Mouse (Mus musculus) thymus, postnatal 25 days (tissue): ENCODE data around the gene Gse1.
"Not testable (repeated sequence)": the region's sequence is repeated elsewhere in the genome, so short reads cannot be mapped to it uniquely, and the experiment has no call there.

ENCODE experiments used
- DNase-seq: peaks from one replicate; pipeline ENCODE4 v3.0.0; 2022

Gene Gse1

DNA sequence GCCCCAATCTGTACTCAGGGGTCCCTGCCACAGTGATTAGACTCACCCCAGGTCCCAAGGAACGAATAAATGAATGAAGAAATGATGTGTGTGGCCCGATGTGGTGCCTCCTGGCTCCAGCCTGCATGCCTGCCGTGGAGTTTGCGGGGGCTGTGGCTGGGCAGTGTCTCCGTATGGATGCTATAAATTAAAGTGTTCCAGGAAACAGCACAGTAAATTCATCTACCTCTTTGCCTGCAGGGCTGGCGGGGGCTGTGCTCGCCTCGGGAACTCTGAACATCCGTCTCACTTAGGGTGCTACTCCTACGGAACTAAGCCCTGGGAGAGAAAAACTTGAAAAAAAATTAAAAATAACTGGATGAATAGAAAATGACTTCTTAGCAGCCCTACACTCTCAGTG is 123.8 kb downstream of the Gse1 start:
- no peak for DNase-seq

DNA sequence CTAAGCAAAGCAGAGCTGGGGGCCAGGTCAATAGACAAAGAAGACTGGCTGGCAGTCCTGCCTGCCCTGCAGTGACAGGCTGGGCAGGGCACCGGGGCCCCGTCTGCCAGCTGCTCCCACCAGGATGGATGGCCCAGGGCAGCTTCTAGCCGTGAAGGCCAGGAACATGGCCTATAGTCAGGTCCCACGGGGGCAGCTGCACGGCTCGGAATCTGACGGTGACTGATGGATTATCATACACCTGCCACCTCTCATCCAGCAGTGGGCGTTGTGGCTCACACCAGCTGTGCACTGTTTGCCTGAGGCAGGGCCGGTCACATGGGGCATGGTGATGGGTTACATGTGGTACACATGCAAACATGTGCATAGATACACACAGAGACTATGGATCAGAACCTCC is 127.8 kb downstream of the Gse1 start:
- DNase-seq = no peak

GRCm38 (mm10) chr8:120357504-120357903 is 129.2 kb downstream of the Gse1 start:
- DNase-seq = no peak

- no peak for DNase-seq
These were observed 133.0 kb downstream of the Gse1 start for GRCm38 (mm10) chr8:120361301-120361700.

DNA sequence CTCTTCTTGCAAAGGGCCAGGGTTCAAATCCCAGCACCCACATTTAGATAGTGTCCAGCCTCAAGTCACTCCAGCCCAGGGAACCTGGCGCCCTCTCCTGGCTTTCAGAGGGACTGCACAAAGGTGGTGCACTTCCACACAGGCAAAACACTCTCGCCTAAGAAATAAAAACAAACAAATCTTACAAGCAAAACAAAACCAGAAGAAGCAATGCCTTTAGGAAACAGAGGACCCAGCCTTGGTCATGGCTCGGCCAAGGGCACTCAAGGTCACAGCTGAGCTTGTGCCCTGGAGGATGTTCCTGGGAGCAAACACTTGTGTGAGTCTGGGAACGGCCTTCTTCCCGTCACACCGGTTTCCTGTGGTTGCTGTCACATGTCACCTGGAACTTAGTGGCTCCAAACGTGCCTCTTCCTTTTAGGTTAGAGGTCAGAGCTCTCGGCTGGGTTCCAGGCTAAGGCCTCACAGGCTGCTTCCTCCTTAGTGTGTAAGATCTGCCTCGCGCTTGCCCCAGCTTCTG is 135.4 kb downstream of the Gse1 start:
- peak; percentile 50 for DNase-seq

GRCm38 (mm10) chr8:120364093-120364725 is 136.0 kb downstream of the Gse1 start:
- DNase-seq = peak; percentile 70

DNA sequence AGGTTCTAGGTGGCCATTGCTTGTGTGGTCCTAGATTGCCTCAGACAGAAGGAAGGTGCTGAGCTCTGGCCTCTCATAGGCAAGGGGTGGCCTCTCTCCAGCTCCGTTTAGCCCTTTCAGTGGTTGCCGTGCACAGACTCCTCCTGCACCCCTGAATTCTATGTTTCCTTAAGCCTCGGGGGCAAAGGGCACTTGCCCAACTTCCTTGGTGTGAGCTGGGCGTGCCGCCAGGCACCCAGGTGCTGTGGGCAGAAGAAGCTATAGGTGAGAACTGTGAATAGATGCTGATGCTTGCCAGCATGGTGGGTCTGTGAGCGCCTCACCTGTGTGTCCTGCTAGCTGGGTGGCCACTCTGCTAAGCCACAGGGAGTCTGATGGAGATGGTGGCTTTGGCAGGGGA is 138.6 kb downstream of the Gse1 start:
- no peak for DNase-seq

GRCm38 (mm10) chr8:120368191-120368590 is 139.9 kb downstream of the Gse1 start:
- DNase-seq = not testable (repeated sequence)

- peak; percentile 91 for DNase-seq
These were observed 140.8 kb downstream of the Gse1 start for GRCm38 (mm10) chr8:120368814-120369649.

DNA sequence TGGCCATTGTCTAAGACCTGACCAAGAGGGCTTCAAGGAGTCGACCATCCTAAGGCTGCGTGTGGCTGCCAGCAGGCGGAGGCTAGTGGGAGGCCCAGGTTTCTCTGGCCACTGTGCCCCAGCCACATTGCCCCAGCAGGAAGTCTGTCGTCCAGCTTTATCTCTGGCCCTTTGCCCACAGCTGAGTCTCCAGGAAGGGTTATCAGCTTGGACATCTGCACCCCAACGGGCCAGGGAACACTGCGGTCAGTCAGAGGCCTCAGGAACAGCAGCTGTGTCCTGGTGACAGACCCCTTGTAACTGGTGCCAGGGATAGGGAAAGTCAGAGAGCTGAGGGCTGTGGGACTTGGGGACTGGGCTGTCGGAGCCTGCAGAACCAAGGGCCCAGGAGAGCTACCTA is 141.7 kb downstream of the Gse1 start:
- no peak for DNase-seq

- no peak for DNase-seq
These were observed 142.2 kb downstream of the Gse1 start for GRCm38 (mm10) chr8:120370461-120370860.

- DNase-seq = no peak
These were observed 142.9 kb downstream of the Gse1 start for GRCm38 (mm10) chr8:120371146-120371545.

GRCm38 (mm10) chr8:120371725-120372457 is 143.6 kb downstream of the Gse1 start:
- no peak for DNase-seq

DNA sequence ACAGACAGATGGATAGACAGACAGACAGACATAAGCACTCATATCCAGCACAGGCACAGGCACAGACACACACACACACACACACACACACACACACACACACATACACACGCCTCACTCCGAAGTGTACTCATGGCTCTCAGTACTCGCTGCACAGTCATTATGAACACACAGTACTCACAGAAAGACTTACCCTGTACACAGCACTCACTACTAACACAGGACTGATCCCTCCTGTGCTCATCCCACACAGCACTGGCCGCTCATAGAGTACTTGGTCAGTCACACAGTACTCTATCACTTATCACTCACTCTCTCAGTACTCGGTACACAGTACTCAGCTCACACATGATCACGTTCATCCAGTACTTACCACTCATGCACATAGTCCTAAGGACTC is 144.4 kb downstream of the Gse1 start:
- no peak for DNase-seq

DNA sequence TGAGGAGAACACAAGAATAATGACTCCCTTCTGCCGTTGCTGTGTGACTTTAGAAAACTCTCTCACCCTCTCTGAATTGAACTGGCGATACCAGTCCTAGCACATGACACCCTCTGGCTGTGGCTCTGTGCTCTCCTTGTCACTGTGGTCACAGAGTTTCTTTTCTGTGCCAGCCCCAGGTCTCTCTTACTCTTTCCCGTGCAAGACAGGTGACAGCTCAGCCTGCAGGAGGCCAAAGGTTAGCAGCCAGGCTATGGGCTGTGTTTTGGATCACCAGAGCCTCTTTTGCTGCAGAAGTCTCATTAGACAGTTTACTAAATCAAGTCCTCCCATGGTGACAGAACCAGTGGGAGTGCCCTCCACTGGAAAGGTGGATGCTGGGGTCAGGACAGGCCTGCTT is 145.4 kb downstream of the Gse1 start:
- no peak for DNase-seq

DNA sequence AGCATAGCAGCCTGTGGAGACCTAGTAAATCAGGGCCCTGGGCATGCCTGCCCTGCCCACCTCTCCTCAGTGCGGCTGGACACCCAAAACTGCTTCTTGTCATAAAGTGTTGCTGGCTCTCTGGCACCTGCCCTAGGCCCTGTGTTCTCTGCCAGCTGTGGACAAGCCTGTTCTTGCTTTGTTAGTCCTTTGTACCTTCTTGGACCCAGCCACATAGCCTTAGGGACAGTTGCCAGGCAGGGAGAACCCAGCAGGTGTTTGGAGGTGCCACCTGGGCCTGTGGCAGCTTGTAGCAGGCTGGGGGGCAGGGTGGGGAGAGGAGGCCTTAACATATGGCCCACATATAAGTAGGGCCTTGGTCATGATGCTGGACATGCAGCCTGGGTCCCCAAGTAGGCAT is 145.8 kb downstream of the Gse1 start:
- no peak for DNase-seq

DNA sequence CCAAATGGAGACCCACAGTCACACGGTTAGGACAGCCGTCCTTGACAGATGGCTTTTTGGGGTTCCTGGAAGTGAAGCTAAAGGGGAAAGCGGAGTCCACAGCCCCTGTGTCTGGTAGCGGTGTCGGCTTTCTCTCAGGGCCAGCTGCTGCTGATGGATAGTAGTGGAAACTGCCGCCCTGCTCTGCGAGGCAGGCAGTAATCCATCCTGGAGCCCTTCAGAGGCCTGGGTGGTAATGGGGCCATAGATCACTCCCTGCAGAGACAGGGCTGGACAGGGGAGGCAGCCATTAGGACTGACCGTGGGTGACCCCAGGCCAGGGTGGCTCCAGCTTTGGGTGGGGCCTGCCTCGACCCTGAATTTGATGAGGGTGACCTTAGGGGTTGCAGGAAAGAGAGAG is 146.3 kb downstream of the Gse1 start:
- DNase-seq = no peak

DNA sequence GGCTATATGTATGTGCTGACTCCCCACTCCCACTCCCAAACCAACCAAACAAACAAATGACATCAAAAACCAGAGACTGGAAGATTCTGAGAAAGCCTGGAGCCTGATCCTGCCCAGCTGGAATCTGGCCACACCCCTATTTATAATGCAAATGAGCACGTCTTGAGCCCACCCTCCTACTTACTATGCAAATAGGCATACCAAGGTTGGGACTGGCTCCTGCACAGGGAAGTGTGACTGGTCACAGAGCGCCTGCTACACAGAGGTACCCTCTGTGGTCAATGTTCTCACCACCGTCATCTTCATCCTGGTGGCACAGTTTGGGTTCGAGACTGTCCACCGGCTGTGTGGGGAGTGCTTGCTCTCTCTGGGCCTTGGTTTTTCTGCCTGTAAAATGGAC is 146.9 kb downstream of the Gse1 start:
- no peak for DNase-seq

DNA sequence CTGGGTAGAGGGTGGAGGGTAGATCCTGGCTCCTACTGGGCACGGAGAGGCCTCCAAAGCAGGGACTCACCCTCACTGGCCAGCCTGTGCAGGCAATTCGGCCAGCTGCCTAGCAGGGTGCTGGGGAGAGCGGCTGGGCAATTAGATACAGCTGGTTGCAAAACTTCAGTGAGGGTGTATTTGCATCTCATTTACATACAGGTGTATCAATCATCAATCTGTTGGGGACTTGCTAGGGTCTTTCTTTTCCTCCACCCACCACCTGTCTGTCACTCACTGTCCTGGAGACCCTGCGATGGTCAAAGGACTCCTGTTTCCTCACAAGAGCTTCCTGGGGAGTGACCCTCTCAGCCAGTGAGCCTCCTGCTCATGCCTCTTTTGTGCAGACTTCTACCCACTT is 148.0 kb downstream of the Gse1 start:
- DNase-seq = no peak

DNA sequence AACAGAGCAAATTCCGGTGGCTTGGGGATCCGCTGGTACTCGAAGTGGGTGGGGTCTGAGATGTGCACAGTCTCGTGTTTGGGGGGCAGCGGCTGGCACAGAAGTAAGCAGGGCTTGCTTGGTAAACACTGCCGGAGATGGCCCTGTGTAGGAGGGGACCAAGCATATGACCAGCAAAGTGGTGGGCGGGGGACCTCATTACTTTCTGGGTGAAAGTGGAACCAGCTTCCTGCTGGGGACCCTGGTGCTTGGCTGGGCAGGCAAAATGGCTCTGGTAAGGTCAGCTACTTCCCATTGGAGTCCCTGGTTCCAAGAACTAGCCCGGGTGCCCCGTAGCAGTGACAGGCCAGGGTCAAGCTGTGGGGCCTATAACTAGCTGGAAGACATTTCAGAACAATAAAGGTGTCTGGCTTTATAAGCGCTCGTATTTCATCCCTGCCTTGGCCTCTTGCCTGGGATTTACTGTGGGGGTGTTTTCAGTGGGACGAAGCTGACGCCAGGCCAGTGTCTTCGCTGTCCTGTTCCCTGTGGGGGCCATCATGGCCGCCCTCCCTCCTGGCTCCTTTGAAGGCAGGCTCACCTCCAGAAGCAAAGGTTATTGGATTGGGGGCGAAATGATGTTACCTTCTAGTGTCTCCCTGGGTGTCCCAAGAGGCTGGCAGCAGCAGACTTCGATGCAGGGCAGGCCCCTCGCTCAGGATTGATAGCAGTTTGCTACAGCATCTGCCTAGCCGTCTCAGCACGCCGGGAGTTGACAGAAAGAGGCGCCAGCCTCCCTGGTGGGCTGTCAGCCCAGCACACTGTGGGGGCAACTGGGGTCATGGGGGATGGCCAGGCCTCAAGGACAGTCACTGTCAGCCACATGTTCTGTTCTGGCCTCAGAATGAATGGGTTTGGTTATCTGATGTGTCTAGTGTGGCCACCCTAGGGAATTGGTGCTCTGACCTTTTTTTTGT is 148.9 kb downstream of the Gse1 start:
- no peak for DNase-seq

GRCm38 (mm10) chr8:120377803-120378189 is 149.5 kb downstream of the Gse1 start:
- no peak for DNase-seq

DNA sequence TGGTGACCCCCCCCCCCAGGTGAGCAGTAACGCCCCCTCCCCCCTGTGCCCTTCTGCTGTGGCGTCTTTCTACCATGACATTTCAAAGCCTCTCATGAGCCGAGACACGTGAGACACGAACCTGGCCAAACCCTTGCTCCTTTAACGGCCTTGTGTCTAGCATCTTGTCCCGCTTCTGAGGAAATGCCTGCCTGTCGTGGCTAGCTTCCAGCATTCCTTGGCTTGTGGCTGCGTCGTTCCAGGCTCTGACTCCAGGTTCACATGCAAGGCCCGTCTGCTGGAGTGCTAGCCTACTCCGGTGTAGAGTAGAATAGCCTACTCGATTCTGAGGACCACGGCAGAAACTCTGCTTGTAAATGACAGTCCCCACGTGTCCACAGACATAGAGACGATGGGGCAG is 150.1 kb downstream of the Gse1 start:
- DNase-seq = no peak

- DNase-seq = no peak
These were observed 150.8 kb downstream of the Gse1 start for GRCm38 (mm10) chr8:120379015-120379414.
